Mouse (Mus musculus) embryonic facial prominence, embryonic 12.5 days (tissue): ENCODE data around the gene Ddn. TPM values are rescaled to one million over a fixed set of nuclear protein-coding genes. Genes with fewer than 3 reads are reported as not detected.
"Not testable (repeated sequence)": the region's sequence is repeated elsewhere in the genome, so short reads cannot be mapped to it uniquely, and the experiment has no call there.

Source experiments
- ATAC-seq: fragments of 200-750 bp; cut with Nextera tagmentation; 2 replicates; pipeline ENCODE4 v1.8.0; 2017; ENCODE audit not compliant: insufficient number of reproducible peaks, insufficient read depth, low FRiP score, low TSS enrichment
- H3K27ac ChIP-seq: fragments of 300-500 bp; sonication (generic); 2 replicates; pipeline ENCODE4 v1.5.1; 2016; ENCODE audit warnings: mild to moderate bottlenecking
- H3K27me3 ChIP-seq: fragments of 300-500 bp; sonication (generic); 2 replicates; pipeline ENCODE4 v1.6.1; 2016; ENCODE audit warnings: mild to moderate bottlenecking, moderate library complexity
- H3K36me3 ChIP-seq: fragments of 300-500 bp; sonication (generic); 2 replicates; pipeline ENCODE4 v1.6.1; 2016; ENCODE audit warnings: mild to moderate bottlenecking
- H3K4me1 ChIP-seq: fragments of 300-500 bp; sonication (generic); 2 replicates; pipeline ENCODE4 v1.6.1; 2016
- H3K4me2 ChIP-seq: fragments of 300-500 bp; sonication (generic); replicated peaks from 2 replicates; pipeline ENCODE4 v1.6.1; 2016; ENCODE audit warnings: mild to moderate bottlenecking, moderate library complexity
- H3K4me3 ChIP-seq: fragments of 300-500 bp; sonication (generic); 2 replicates; pipeline ENCODE4 v1.5.1; 2016; ENCODE audit warnings: mild to moderate bottlenecking
- H3K9ac ChIP-seq: fragments of 300-500 bp; sonication (generic); 2 replicates; pipeline ENCODE4 v1.6.1; 2016; ENCODE audit warnings: mild to moderate bottlenecking, moderate library complexity
- H3K9me3 ChIP-seq: fragments of 300-500 bp; sonication (generic); 2 replicates; pipeline ENCODE4 v1.6.1; 2016; ENCODE audit warnings: mild to moderate bottlenecking, moderate library complexity
- WGBS: fragments of 180-500 bp; shearing (Covaris S2); methylation state at CpG from one replicate; pipeline ENCODE4 v1.1.7; 2016; 5-methylcytosine and 5-hydroxymethylcytosine counted together
- polyA plus RNA-seq: library from polyadenylated mRNA; unstranded; fragments of >200 nt; fragmentation: Nextera tagmentation; extraction: Ambion mirVana; gene quantifications from 2 replicates; pipeline ENCODE4 v1.2.1, GENCODE M21; 2016

Gene Ddn
- polyA plus RNA-seq, 1 experiment from 2014 or later = 0.04 TPM

GRCm38 (mm10) chr15:98830736-98831683, 21.7 kb upstream of the Ddn start, which contains the start of gene Prkag1:
Gene Prkag1 (minus strand): TSS chr15:98831521.
- Histone ChIP-seq H3K9me3 (no peaks in the 10 kb centered on the region), H3K36me3 (peaks cover 40% of the 10 kb centered on the region)

GRCm38 (mm10) chr15:98827611-98828011, 18.3 kb upstream of the Ddn start:
- H3K4me3 ChIP-seq = no peak overlapping the region
- no peak overlapping the region for H3K27ac ChIP-seq
- peaks cover 32% of the 10 kb centered on the region for H3K36me3 ChIP-seq
- H3K27me3 ChIP-seq = no peaks in the 10 kb centered on the region
- ATAC-seq = no peak
- no peak overlapping the region for H3K9ac ChIP-seq
- WGBS = 89% methylated on average over 7 of the region's 7 CpGs
- H3K4me1 ChIP-seq = peaks cover 17% of the 10 kb centered on the region; the same call in 1 of the 2 replicates
- H3K9me3 ChIP-seq = no peaks in the 10 kb centered on the region
- H3K4me2 ChIP-seq = no peak overlapping the region

More at GRCm38 (mm10) chr15:98830736-98831683, 21.7 kb upstream of the Ddn start, which contains the start of gene Prkag1:
- ATAC-seq = peak; percentile 93
- WGBS = under 1% methylated on average over 63 of the region's 66 CpGs
- peaks cover 20% of the 10 kb centered on the region; the same call in 1 of the 2 replicates for H3K4me1 ChIP-seq
- H3K4me3 ChIP-seq = peak within 1 kb of the TSS; percentile 84
- peak within 1 kb of the TSS; percentile 61 for H3K4me2 ChIP-seq
- H3K27me3 ChIP-seq = no peaks in the 10 kb centered on the region
- peak within 1 kb of the TSS; percentile 77 for H3K9ac ChIP-seq
- peak within 1 kb of the TSS; percentile 93 for H3K27ac ChIP-seq

- Histone ChIP-seq H3K9me3 (no peaks in the 10 kb centered on the region), H3K9ac (no peak overlapping the region), H3K4me1 (no peaks in the 10 kb centered on the region), H3K4me3 (no peak overlapping the region), H3K4me2 (no peak overlapping the region), H3K36me3 (peaks cover 53% of the 10 kb centered on the region), H3K27ac (no peak overlapping the region), H3K27me3 (no peaks in the 10 kb centered on the region)
- 68% methylated on average over 3 of the region's 3 CpGs for WGBS
- no peak for ATAC-seq
Observed at GRCm38 (mm10) chr15:98823434-98823833, 14.1 kb upstream of the Ddn start.

- no peaks in the 10 kb centered on the region for H3K27me3 ChIP-seq
- WGBS = 90% methylated on average over 5 of the region's 5 CpGs
Observed at GRCm38 (mm10) chr15:98822147-98822546, 12.9 kb upstream of the Ddn start.

GRCm38 (mm10) chr15:98821403-98821802, 12.1 kb upstream of the Ddn start:
- Histone ChIP-seq H3K9me3 (no peaks in the 10 kb centered on the region), H3K4me1 (no peaks in the 10 kb centered on the region), H3K4me2 (no peak overlapping the region), H3K9ac (no peak overlapping the region), H3K27ac (no peak overlapping the region), H3K4me3 (no peak overlapping the region), H3K36me3 (peaks cover 54% of the 10 kb centered on the region), H3K27me3 (no peaks in the 10 kb centered on the region)
- no peak for ATAC-seq
- 29% methylated on average over 10 of the region's 10 CpGs for WGBS

More at GRCm38 (mm10) chr15:98822147-98822546, 12.9 kb upstream of the Ddn start:
- Histone ChIP-seq H3K9ac (no peak overlapping the region), H3K36me3 (peaks cover 48% of the 10 kb centered on the region), H3K27ac (no peak overlapping the region), H3K4me3 (no peak overlapping the region), H3K4me1 (no peaks in the 10 kb centered on the region), H3K4me2 (no peak overlapping the region), H3K9me3 (no peaks in the 10 kb centered on the region)
- no peak for ATAC-seq

- no peaks in the 10 kb centered on the region for H3K27me3 ChIP-seq
- no peak for ATAC-seq
- peaks cover 55% of the 10 kb centered on the region for H3K36me3 ChIP-seq
Observed at GRCm38 (mm10) chr15:98820937-98821336, 11.6 kb upstream of the Ddn start.

GRCm38 (mm10) chr15:98818171-98818570, 8.9 kb upstream of the Ddn start:
- 89% methylated on average over 7 of the region's 7 CpGs for WGBS
- no peak overlapping the region for H3K9ac ChIP-seq
- H3K27me3 ChIP-seq = no peaks in the 10 kb centered on the region
- H3K4me1 ChIP-seq = no peaks in the 10 kb centered on the region
- H3K36me3 ChIP-seq = peaks cover 59% of the 10 kb centered on the region
- no peak overlapping the region for H3K27ac ChIP-seq
- no peak overlapping the region for H3K4me2 ChIP-seq
- ATAC-seq = no peak
- no peaks in the 10 kb centered on the region for H3K9me3 ChIP-seq
- H3K4me3 ChIP-seq = no peak overlapping the region

More at GRCm38 (mm10) chr15:98820937-98821336, 11.6 kb upstream of the Ddn start:
- H3K4me2 ChIP-seq = no peak overlapping the region
- H3K27ac ChIP-seq = no peak overlapping the region
- H3K4me3 ChIP-seq = no peak overlapping the region
- WGBS = 78% methylated on average over 4 of the region's 4 CpGs
- H3K9ac ChIP-seq = no peak overlapping the region
- no peaks in the 10 kb centered on the region for H3K4me1 ChIP-seq
- no peaks in the 10 kb centered on the region for H3K9me3 ChIP-seq

- no peaks in the 10 kb centered on the region for H3K9me3 ChIP-seq
- H3K4me1 ChIP-seq = peaks cover 8% of the 10 kb centered on the region; the same call in 1 of the 2 replicates
- H3K4me3 ChIP-seq = no peak overlapping the region
- WGBS = 84% methylated on average over 20 of the region's 20 CpGs
- H3K9ac ChIP-seq = no peak overlapping the region
- H3K36me3 ChIP-seq = peaks cover 55% of the 10 kb centered on the region
- peaks cover 28% of the 10 kb centered on the region for H3K27me3 ChIP-seq
- no peak overlapping the region for H3K4me2 ChIP-seq
- no peak overlapping the region for H3K27ac ChIP-seq
- no peak for ATAC-seq
Observed at GRCm38 (mm10) chr15:98812741-98813424, 3.6 kb upstream of the Ddn start.

GRCm38 (mm10) chr15:98810212-98810611, 922 bp upstream of the Ddn start:
- WGBS = 72% methylated on average over 6 of the region's 6 CpGs
- peaks cover 55% of the 10 kb centered on the region for H3K27me3 ChIP-seq
- H3K9me3 ChIP-seq = not testable (repeated sequence)

GRCm38 (mm10) chr15:98808651-98809134, 597 bp downstream of the Ddn start:
- Histone ChIP-seq H3K36me3 (peaks cover 28% of the 10 kb centered on the region), H3K4me2 (no peak overlapping the region), H3K27me3 (peaks cover 70% of the 10 kb centered on the region), H3K27ac (no peak overlapping the region), H3K9ac (no peak overlapping the region), H3K4me3 (peak overlapping the region; percentile 45; the same call in 1 of the 2 replicates), H3K4me1 (peaks cover 31% of the 10 kb centered on the region), H3K9me3 (no peaks in the 10 kb centered on the region)
- WGBS = 14% methylated on average over 6 of the region's 6 CpGs
- no peak for ATAC-seq

More at GRCm38 (mm10) chr15:98810212-98810611, 922 bp upstream of the Ddn start:
- not testable (repeated sequence) for H3K4me3 ChIP-seq, H3K4me2 ChIP-seq, H3K27ac ChIP-seq, H3K9ac ChIP-seq, ATAC-seq
- Histone ChIP-seq H3K36me3 (peaks cover 41% of the 10 kb centered on the region), H3K4me1 (peaks cover 27% of the 10 kb centered on the region)

- Histone ChIP-seq H3K9me3 (no peaks in the 10 kb centered on the region), H3K4me1 (peaks cover 31% of the 10 kb centered on the region), H3K27ac (no peak overlapping the region), H3K27me3 (peaks cover 76% of the 10 kb centered on the region), H3K4me2 (peak overlapping the region; percentile 87), H3K9ac (peak overlapping the region; percentile 28), H3K4me3 (peak overlapping the region; percentile 45), H3K36me3 (peaks cover 22% of the 10 kb centered on the region)
- ATAC-seq = no peak
- WGBS = 2% methylated on average over 30 of the region's 34 CpGs
Observed at GRCm38 (mm10) chr15:98807895-98808650, 1.2 kb downstream of the Ddn start.
